Mouse (Mus musculus) gastrocnemius, adult 2 months (tissue): ENCODE data around the gene Gm28308. TPM values are rescaled to one million over a fixed set of nuclear protein-coding genes. Genes with fewer than 3 reads are reported as not detected.

Experiments used
- DNase-seq: peaks from one replicate; pipeline ENCODE4 v3.0.0; 2022
- H3K27ac ChIP-seq: fragments of 200-600 bp; 2 replicates; pipeline ENCODE4 v1.8.1; 2022; ENCODE audit warnings: mild to moderate bottlenecking
- H3K4me3 ChIP-seq: fragments of 200-600 bp; 2 replicates; pipeline ENCODE4 v1.8.1; 2022; ENCODE audit warnings: mild to moderate bottlenecking, moderate library complexity
- CTCF ChIP-seq: fragments of 200-600 bp; IDR thresholded peaks from 2 replicates; pipeline ENCODE4 v1.8.1; 2022; ENCODE audit warnings: antibody characterized with exemption, mild to moderate bottlenecking, moderate library complexity
- intact Hi-C: fragments of 180-260 bp; cut with DNase I; formaldehyde crosslinking; loops from one replicate; pipeline ENCODE4 v1.15.1; 2025
- total RNA-seq, 2 experiments: library from RNA; stranded (reverse); gene quantifications; 2 replicates each; pipeline ENCODE4 v1.2.3; 2021

Gene Gm28308
- total RNA-seq, 2 experiments from 2014 or later = 0.82 TPM; not detected in 1

DNA sequence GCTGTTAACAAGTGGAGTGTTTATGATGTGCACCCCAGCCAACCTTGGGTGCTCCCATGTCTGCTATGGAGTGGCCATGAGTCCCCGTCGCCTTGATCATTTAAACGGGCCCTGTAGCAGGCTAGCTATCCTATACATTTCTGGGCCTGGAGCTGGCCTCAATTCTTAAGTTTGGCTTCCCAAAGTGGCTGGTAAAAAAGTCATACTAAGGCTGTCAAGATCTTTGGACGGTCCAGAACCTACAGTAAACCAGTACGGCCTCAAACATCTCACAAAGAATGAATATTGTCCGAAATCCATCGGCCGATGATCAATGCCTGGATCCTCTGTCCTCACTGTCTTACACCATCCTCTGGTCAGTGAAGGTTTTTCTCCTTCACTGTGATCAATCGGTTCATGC is 22.1 kb upstream of the Gm28308 start:
- intact Hi-C loops = no loop called here
- peak overlapping the region; percentile 93 for H3K27ac ChIP-seq
- TF ChIP-seq CTCF = no peak
- no peak for DNase-seq
- peak overlapping the region; percentile 76 for H3K4me3 ChIP-seq

DNA sequence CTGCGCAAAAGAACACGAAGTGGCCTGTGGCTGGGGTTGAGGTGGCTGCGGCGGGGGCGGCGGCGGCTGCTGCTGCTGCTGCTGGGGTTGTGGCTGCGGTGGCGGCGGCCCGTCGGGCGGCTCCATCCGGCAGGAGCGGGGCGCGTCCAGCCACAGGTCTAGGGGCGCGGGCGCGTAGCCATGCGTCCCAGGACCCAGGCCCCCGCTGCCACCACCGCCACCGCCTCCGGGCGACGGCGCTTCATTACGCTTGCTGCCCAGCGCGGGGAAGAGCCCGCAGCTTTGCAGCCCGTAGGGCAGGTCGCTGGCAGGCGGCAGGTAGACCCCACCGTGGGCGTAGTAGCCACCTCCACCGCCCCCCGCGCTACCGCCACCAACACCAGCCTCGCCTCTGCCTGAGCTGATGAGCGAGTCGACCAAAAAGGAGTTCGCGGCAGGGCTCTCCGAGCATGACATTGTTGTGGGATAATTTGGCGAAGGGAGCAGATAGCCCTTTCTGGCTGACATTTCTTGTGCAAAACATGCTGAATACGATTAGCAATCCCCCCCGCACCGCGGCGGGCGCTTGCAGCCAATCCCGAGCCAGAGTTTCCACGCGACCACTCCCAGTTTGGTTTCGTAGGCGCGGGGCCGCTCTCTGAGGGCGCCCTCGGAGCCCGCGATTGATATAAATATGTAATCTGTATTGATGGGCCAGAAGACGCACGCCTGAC is 21.4 kb upstream of the Gm28308 start:
- intact Hi-C loops = no loop called here
- no peak for TF ChIP-seq CTCF
- H3K27ac ChIP-seq = peak overlapping the region; percentile 93
- H3K4me3 ChIP-seq = peak overlapping the region; percentile 76
- peak; percentile 78 for DNase-seq

DNA sequence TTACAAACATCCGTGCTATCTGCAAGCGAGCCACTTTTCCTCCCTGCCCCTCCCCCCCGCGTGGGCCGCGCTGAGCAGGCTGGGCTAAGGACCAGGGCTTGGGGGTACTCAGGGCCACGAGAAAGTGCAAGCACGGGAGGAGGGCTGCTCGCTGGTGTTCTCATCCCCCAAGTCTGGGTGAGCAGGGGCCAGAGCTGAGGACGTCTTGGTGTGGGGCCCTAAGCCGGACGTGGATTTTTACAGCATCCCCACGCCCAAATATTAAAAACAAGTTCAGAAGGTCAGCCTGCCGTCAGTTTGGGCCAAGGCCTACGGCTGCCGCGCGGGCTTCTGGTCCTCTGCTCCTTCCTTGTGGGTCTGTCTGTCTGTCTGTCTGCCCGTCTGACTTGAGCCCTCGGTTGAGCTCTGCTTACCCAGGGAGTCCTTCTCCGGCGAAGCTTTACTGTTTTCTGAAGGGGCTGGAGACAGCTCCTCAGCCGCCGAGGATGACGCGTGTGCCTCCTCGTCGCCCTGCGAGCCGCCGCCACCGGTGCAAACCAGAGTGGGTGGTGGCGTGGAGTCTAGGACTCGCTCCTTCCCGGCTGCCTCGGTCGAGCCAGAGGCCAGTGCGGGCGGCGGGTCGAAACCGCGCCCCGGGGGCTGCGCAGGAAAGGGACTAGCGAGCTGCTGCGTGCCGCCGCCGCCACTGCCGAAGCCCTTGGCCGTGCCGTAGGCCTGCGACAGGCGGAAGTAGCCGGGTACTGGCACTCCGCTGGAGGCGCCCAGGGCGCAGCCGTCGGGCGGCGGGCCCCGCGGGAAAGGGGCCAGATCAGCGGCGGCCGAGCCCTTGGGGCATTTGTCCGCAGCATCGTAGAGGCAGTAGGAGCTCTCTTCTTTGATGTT is 20.6 kb upstream of the Gm28308 start:
- peak overlapping the region; percentile 93 for H3K27ac ChIP-seq
- TF ChIP-seq CTCF = no peak
- intact Hi-C loops = no loop called here
- DNase-seq = peak; percentile 89
- H3K4me3 ChIP-seq = peak overlapping the region; percentile 76

DNA sequence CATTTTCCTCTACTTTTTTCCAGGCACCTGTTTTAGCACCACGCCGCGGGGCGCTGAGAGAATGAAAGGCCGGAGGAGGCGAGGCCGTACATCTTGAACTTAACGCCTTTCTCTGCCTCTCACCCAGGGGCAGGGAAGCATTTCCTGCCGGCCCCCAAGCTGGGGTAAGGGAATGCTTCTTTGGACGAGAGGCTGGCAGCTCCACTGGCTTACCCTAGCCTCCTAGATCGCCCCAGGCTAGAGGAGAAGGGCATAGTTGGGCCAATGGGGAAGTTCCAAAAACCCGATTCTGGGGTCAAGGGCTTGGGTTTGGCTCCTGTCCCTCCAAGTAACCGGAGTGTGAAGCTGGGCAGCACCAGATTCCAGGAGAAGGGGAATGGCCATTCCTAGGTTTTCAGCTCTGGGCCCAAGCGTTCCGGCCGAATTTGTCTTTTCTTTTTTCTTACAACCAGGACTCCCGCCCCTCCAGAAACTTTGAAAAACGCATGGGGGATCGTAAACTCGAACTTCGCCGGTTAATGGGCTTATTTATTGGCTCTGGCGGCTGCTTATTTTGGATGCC is 19.9 kb upstream of the Gm28308 start:
- peak overlapping the region; percentile 93 for H3K27ac ChIP-seq
- peak overlapping the region; percentile 76 for H3K4me3 ChIP-seq
- TF ChIP-seq CTCF = no peak
- intact Hi-C loops = no loop called here
- peak; percentile 61 for DNase-seq

DNA sequence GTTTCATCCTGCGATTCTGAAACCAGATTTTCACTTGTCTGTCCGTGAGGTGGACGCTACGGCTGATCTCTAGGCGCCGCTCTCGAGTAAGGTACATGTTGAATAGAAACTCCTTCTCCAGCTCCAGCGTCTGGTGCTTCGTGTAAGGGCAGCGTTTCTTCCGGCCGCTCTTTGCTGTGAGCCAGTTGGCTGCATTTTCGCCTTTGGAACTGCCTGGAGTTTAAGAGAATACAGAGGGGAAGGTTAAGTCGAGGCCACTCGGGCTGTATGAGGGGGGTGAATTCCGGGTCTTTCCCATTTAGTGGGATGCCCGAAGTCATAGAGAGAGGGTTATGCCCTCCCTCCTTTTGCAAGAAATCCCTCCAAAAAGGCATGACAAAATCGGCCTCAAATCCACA is 19.4 kb upstream of the Gm28308 start:
- intact Hi-C loops = no loop called here
- peak; percentile 31 for TF ChIP-seq CTCF
- peak; percentile 78 for DNase-seq
- peak overlapping the region; percentile 76 for H3K4me3 ChIP-seq
- peak overlapping the region; percentile 93 for H3K27ac ChIP-seq

DNA sequence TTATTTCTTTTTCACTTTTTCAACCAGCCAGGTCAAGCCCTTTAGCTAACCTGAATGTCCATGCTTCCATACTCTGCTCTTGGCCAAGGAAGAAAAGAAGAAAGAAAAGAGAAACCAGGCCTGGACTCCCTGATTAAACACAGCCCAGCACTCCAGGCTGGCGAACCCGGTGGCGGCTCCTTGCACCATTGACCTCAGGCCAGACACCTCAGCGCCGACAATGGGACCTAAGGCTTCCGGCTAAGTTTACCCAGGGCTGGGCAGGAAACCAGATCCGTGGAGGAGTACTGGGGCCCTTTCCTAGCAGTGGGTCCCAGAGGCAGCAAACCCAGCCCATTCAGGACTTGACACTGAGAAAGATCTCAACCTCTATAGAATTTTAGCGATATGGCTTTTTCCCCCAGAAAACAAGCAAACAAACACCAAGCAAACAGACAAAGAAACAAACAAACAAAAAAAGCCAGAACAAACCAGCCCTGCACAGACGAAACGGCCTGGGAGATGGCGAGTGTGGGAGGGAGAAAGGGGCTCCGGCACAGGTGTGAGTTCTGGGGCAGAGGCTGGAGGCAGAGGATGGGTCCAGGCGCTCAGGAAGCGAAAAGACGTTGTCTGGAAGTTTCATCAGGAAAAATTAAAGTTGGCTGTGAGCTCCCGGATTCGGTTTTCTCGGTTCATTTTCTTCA is 18.9 kb upstream of the Gm28308 start:
- H3K27ac ChIP-seq = peak overlapping the region; percentile 93
- H3K4me3 ChIP-seq = peak overlapping the region; percentile 76
- TF ChIP-seq CTCF = no peak
- intact Hi-C loops = no loop called here
- peak; percentile 70 for DNase-seq

DNA sequence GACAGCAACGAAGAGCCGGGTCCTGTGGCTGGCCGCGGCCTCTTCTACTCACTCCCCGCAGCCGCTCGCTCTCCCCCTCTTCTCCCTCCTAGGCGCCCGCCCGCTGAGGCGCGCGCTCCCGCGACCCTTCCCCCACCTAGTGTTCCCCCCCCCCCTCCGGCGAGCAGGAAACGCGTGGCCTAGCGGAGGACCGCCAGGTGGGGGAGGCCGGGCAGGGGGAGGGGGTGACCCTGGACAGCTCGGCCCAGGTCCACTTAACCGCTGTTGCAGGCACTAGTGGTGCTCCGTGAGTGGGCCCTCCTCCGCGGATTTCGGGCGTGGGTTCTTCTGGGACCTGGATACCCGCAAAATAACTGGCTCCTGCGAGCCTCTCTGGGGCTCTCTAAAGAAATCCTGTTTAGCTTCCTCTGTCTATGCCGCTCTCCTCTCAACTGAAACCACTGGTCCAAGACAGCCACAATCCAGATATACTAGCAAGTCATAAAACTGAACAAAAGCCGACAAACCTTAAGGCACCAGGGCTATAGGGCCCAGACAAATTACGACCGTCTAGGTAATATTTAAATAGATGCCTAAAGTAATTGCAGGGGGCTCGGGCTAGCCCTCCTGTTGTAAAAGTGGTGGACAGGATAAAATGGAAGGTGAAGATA is 17.5 kb upstream of the Gm28308 start, which contains the start of gene Hoxa9:
Gene Hoxa9, minus strand, starts transcription at position 574 of the 650 bp plus-strand sequence.
- peak; percentile 80 for DNase-seq
- intact Hi-C loops = no loop called here
- H3K4me3 ChIP-seq = peak within 1 kb of the TSS; percentile 76

DNA sequence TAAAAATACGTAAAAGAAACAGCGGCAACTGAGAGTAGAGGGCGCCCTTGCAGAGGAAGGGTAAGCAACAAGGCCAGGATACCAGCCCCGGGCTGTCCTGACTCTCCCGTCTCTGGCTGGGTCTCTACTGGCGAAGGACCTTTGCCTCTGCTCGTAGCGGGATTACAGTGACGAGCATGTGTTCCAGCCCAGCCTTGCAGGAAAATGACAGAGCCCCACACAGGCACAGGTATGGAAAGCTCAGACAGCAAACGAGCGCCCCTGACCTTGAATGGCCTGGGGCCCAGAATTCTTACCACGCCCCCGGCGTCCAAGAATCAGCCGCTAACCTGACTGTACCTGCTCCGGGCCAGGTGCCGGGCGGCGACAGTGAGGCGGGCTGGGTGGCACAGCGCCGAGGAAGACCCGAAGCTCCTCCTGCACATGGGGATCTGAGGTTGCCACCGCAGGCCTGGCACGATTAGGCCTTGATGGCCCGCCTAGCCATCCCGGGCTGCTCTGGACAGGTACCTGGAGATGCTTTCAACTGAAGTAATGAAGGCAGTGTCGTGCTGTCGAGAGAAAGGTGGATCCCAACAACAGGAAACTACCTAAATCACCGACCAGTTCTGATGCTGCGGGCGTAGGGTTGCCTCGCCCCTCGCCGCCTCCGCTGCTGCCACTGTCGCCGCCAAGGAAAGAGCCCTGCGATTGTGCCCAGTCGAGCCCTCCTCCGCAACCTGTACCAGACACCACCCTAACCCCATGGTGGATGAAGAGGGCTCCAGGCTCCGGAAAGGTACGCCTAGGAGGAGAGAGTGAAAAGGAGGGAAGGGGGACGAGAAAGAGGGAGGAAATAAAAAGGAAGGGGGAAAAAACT is 16.6 kb upstream of the Gm28308 start:
- intact Hi-C loops = loop anchor here (1.0 kb wide), 1 partner anchor 1057 kb away; no protein-coding TSS in a partner anchor
- TF ChIP-seq CTCF = peak; percentile 34; the same call in 1 of the 2 replicates
- Histone ChIP-seq H3K4me3 (peak overlapping the region; percentile 76), H3K27ac (peak overlapping the region; percentile 93)
- peak; percentile 75 for DNase-seq

More for the DNA sequence above, 17.5 kb upstream of the Gm28308 start, which contains the start of gene Hoxa9:
- TF ChIP-seq CTCF = no peak
- H3K27ac ChIP-seq = peak within 1 kb of the TSS; percentile 93

DNA sequence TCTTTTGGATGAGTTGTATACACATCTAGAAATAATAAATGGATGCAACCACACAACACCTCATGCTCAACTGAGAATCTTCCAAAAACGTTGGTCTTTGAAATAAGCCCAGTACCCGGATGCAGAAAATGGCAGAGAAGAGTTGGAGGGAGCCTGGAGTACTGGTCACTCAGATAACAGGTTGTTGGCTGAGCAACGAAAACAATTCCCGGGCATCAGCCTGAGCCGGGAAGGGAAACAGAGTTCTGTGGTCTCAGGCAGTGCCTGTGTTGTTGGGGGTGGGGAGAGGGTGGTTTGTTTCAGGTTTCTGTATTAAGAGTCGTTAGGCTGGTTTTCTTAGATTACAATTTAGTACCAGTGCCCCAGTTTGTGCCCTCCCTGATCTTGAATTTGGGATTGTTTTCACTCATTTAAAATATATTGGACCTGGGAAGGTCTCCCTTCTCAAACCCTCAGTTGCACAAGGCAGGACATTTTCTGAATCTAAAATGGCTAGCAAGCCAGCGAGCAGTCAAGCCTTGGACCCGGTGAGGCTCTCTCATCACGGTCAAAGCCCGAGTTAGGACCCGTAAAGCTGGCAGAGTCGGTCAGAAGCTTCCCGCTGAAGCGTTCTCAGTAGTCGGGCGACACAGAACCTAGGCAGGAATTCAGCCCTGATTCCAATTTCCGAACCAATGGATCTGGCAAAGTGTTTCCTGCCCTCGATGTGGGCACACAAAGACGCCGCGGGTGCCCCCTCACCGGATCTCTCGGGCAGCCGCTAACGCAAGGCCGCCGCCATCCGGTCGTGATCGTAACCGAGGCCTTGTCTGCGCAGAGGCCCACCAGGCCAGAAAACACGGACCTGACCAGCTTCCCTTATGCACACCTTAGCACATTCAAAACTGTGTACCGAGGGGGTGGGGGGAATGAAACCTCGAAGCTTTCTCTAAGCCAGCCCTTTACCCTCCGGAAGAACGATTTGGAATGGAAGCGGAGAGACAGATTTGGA is 15.6 kb upstream of the Gm28308 start:
- Histone ChIP-seq H3K4me3 (peak overlapping the region; percentile 76), H3K27ac (peak overlapping the region; percentile 93)
- peak; percentile 77 for DNase-seq
- no peak for TF ChIP-seq CTCF
- intact Hi-C loops = loop anchor here (1.0 kb wide), 1 partner anchor 1056 kb away; no protein-coding TSS in a partner anchor
